ENCODE assay signal across 22 mouse cellular contexts in genomic region chr13:26112579-26112978, GRCm38 (mm10).
DNase-seq lines count a peak whose midpoint lies in the region; ATAC-seq and TF ChIP-seq lines count a peak whose summit lies in the region.
"Had no signal": no experiment of that assay in that cellular context is flagged by ENCODE, and none has a peak within 500 bp of the region (broad histone marks: within the 10 kb centered on the region; RNA-seq: fewer than 3 reads in every experiment).

No protein-coding gene starts in this region.

- no peaks in the 10 kb centered on the region for H3K9me3 ChIP-seq in forebrain, embryonic 14.5 days (replicated peaks; ENCODE audit: control insufficient read depth, low read length)
- H3K9me3 ChIP-seq in forebrain, embryonic 11.5 days (ENCODE audit: control insufficient read depth, low read length) = no peaks in the 10 kb centered on the region
- H3K9me3 ChIP-seq in forebrain, postnatal 0 days (ENCODE audit: low read length) = no peaks in the 10 kb centered on the region
- no peaks in the 10 kb centered on the region for H3K9me3 ChIP-seq in forebrain, embryonic 15.5 days
- H3K9me3 ChIP-seq: embryonic facial prominence, embryonic 13.5 days; embryonic facial prominence, embryonic 15.5 days had no signal

- H3K9ac ChIP-seq in forebrain, embryonic 14.5 days (ENCODE audit: low read length) = no peak overlapping the region
- no peak overlapping the region for H3K9ac ChIP-seq in forebrain, embryonic 11.5 days (ENCODE audit: low read length)
- no peak overlapping the region for H3K9ac ChIP-seq in forebrain, postnatal 0 days
- no peak overlapping the region for H3K9ac ChIP-seq in forebrain, embryonic 15.5 days (replicated peaks)
- H3K9ac ChIP-seq: embryonic facial prominence, embryonic 13.5 days; embryonic facial prominence, embryonic 15.5 days had no signal

- H3K4me1 ChIP-seq in forebrain, embryonic 14.5 days (ENCODE audit: control insufficient read depth, insufficient read depth, low read length) = no peaks in the 10 kb centered on the region
- no peaks in the 10 kb centered on the region for H3K4me1 ChIP-seq in forebrain, embryonic 11.5 days (replicated peaks; ENCODE audit: control insufficient read depth, insufficient read depth, low read length)
- H3K4me1 ChIP-seq in forebrain, postnatal 0 days (ENCODE audit: insufficient read depth) = no peaks in the 10 kb centered on the region
- no peaks in the 10 kb centered on the region for H3K4me1 ChIP-seq in forebrain, embryonic 15.5 days
- H3K4me1 ChIP-seq: embryonic facial prominence, embryonic 13.5 days; embryonic facial prominence, embryonic 15.5 days had no signal

- no peaks in the 10 kb centered on the region for H3K27me3 ChIP-seq in forebrain, embryonic 14.5 days (replicated peaks; ENCODE audit: control insufficient read depth, insufficient read depth, low read length)
- H3K27me3 ChIP-seq in forebrain, embryonic 11.5 days (ENCODE audit: control insufficient read depth, insufficient read depth, low read length) = no peaks in the 10 kb centered on the region
- no peaks in the 10 kb centered on the region for H3K27me3 ChIP-seq in forebrain, postnatal 0 days (ENCODE audit: insufficient read depth, low read length)
- no peaks in the 10 kb centered on the region for H3K27me3 ChIP-seq in forebrain, embryonic 15.5 days
- H3K27me3 ChIP-seq: embryonic facial prominence, embryonic 13.5 days; embryonic facial prominence, embryonic 15.5 days had no signal

- no peak for TF ChIP-seq CTCF in forebrain, postnatal 0 days (IDR thresholded peaks at IDR 0.05; ENCODE audit: low read depth)
- no peak for TF ChIP-seq CTCF in brain, embryonic 14.5 days (IDR thresholded peaks at IDR 0.05; ENCODE audit: borderline replicate concordance, extremely low read depth, insufficient read depth, insufficient read length)

- no peaks in the 10 kb centered on the region for H3K36me3 ChIP-seq in forebrain, embryonic 14.5 days (ENCODE audit: control insufficient read depth, insufficient read depth, low read length)
- no peaks in the 10 kb centered on the region for H3K36me3 ChIP-seq in forebrain, embryonic 11.5 days (ENCODE audit: control insufficient read depth, insufficient read depth, low read length)
- H3K36me3 ChIP-seq in forebrain, postnatal 0 days (ENCODE audit: insufficient read depth) = no peaks in the 10 kb centered on the region
- no peaks in the 10 kb centered on the region for H3K36me3 ChIP-seq in forebrain, embryonic 15.5 days
- H3K36me3 ChIP-seq: embryonic facial prominence, embryonic 13.5 days; embryonic facial prominence, embryonic 15.5 days had no signal

- H3K4me3 ChIP-seq in forebrain, embryonic 14.5 days (ENCODE audit: low read depth, low read length) = no peak overlapping the region
- no peak overlapping the region for H3K4me3 ChIP-seq in forebrain, embryonic 11.5 days (ENCODE audit: low read depth, low read length)
- no peak overlapping the region for H3K4me3 ChIP-seq in forebrain, postnatal 0 days (ENCODE audit: low read depth, low read length)
- H3K4me3 ChIP-seq in forebrain, embryonic 15.5 days = no peak overlapping the region
- H3K4me3 ChIP-seq: embryonic facial prominence, embryonic 13.5 days; embryonic facial prominence, embryonic 15.5 days; erythroblast, embryonic 14.5 days; gastrocnemius, adult 2 months had no signal

- H3K27ac ChIP-seq in forebrain, embryonic 14.5 days (ENCODE audit: low read depth, low read length) = no peak overlapping the region
- H3K27ac ChIP-seq in forebrain, embryonic 11.5 days (ENCODE audit: low read depth, low read length) = no peak overlapping the region
- H3K27ac ChIP-seq in forebrain, postnatal 0 days (ENCODE audit: low read depth, low read length) = no peak overlapping the region
- H3K27ac ChIP-seq in forebrain, embryonic 15.5 days (replicated peaks) = no peak overlapping the region
- H3K27ac ChIP-seq: embryonic facial prominence, embryonic 13.5 days; embryonic facial prominence, embryonic 15.5 days; gastrocnemius, adult 2 months had no signal

- no peak overlapping the region for H3K4me2 ChIP-seq in forebrain, embryonic 14.5 days (ENCODE audit: low read length)
- H3K4me2 ChIP-seq in forebrain, embryonic 11.5 days (ENCODE audit: low read depth, low read length, severe bottlenecking) = no peak overlapping the region
- no peak overlapping the region for H3K4me2 ChIP-seq in forebrain, postnatal 0 days (ENCODE audit: low read depth)
- H3K4me2 ChIP-seq in forebrain, embryonic 15.5 days (replicated peaks) = no peak overlapping the region
- H3K4me2 ChIP-seq: embryonic facial prominence, embryonic 13.5 days; embryonic facial prominence, embryonic 15.5 days had no signal

- ATAC-seq in forebrain, embryonic 14.5 days = peak; percentile 55; the same call in 1 of the 2 replicates
- ATAC-seq in forebrain, embryonic 11.5 days (replicated peaks; ENCODE audit: low FRiP score) = no peak
- no peak for ATAC-seq in forebrain, postnatal 0 days
- no peak for ATAC-seq in forebrain, embryonic 15.5 days (replicated peaks)
- ATAC-seq: activated CD4-positive, CD25-positive, alpha-beta regulatory T cell, adult 4 months had no signal

- peak; percentile 55 for DNase-seq in forebrain, embryonic 14.5 days (ENCODE audit: low spot score)
- no peak for DNase-seq in forebrain, embryonic 11.5 days (ENCODE audit: low spot score)
- peak; percentile 14 for DNase-seq in forebrain, postnatal 0 days
- peak; percentile 3 for DNase-seq in R1 (ENCODE audit: low read depth, low spot score)
- DNase-seq in brain, embryonic 14.5 days (ENCODE audit: low read depth) = peak; percentile 53
- no peak for DNase-seq in gastrocnemius, adult 8-10 months (ENCODE audit: low spot score in 2 of 2)
- DNase-seq in cerebellum, postnatal 36 days = no peak
- DNase-seq: adrenal gland, adult 8-10 months; adrenal gland, postnatal 14 days; adrenal gland, postnatal 36 days; cerebellum, adult 11-12 months; cerebellum, adult 2 months; cerebellum, adult 9-10 months; cerebellum, postnatal 10 days; cerebellum, postnatal 25 days; embryo, embryonic 11 days; gastrocnemius, adult 2 months had no signal

- no peak for TF ChIP-seq POLR2A in brain, embryonic 14.5 days (IDR thresholded peaks at IDR 0.05; ENCODE audit: borderline replicate concordance, extremely low read depth, insufficient read depth, insufficient read length, poor library complexity, severe bottlenecking)

Comparison
In these comparisons a context has a peak if more than half of its experiments do, and no peak if none do; other contexts are left out.
1. DNase-seq: peak in forebrain, embryonic 14.5 days (single experiment), forebrain, postnatal 0 days (single experiment), R1 (single experiment) and brain, embryonic 14.5 days (single experiment); none in forebrain, embryonic 11.5 days (single experiment), gastrocnemius, adult 8-10 months (0 of 2) and cerebellum, postnatal 36 days (0 of 2).